In genomic region chr2:16374288-16374687, GRCm38 (mm10) we compare ENCODE assay signal across 15 mouse cellular contexts.
"Had no signal": no experiment of that assay in that cellular context is flagged by ENCODE, and none has a peak within 500 bp of the region (broad histone marks: within the 10 kb centered on the region; RNA-seq: fewer than 3 reads in every experiment).

No protein-coding gene starts in this region.

- ATAC-seq: inflammation-experienced regulatory T-cells, adult 6 months; intestine, postnatal 0 days; midbrain, embryonic 15.5 days had no signal

- H3K27me3 ChIP-seq: limb, embryonic 13.5 days; liver, embryonic 15.5 days; midbrain, embryonic 15.5 days; neural tube, embryonic 12.5 days had no signal

- H3K4me1 ChIP-seq: limb, embryonic 13.5 days; liver, embryonic 15.5 days; midbrain, embryonic 15.5 days; neural tube, embryonic 12.5 days had no signal

- H3K36me3 ChIP-seq: limb, embryonic 13.5 days; liver, embryonic 15.5 days; midbrain, embryonic 15.5 days; neural tube, embryonic 12.5 days had no signal

- H3K4me3 ChIP-seq: layer of hippocampus, adult 2 months; limb, embryonic 13.5 days; liver, embryonic 15.5 days; midbrain, embryonic 15.5 days; neural tube, embryonic 12.5 days had no signal

- DNase-seq: kidney, postnatal 4 days; lung, embryonic 14.5 days; lung, postnatal 10 days; right cerebral cortex, postnatal 4 days; spleen, adult 18-20 months; thymus, adult 18-20 months; thymus, postnatal 25 days had no signal

- H3K27ac ChIP-seq: layer of hippocampus, adult 2 months; limb, embryonic 13.5 days; liver, embryonic 15.5 days; macrophage; midbrain, embryonic 15.5 days; neural tube, embryonic 12.5 days had no signal

- H3K9me3 ChIP-seq: limb, embryonic 13.5 days; liver, embryonic 15.5 days; midbrain, embryonic 15.5 days; neural tube, embryonic 12.5 days had no signal
